Mouse (Mus musculus) fibroblast of lung, adult 2 months (primary cell): Measurements from ENCODE around the gene Tac2.

Source experiments
- DNase-seq: peaks from one replicate; pipeline ENCODE4 v3.0.0-alpha.2; 2011; ENCODE audit warnings: low read depth

Gene Tac2

GRCm38 (mm10) chr10:127724178-127724577 is at the start of gene Tac2:
Gene Tac2, plus strand, starts transcription at chr10:127724478.
- no peak for DNase-seq

- peak; percentile 89 for DNase-seq
Observed at GRCm38 (mm10) chr10:127674794-127675522, 49.3 kb upstream of the Tac2 start.

GRCm38 (mm10) chr10:127675859-127676398 is 48.3 kb upstream of the Tac2 start:
- DNase-seq: no peak

DNA sequence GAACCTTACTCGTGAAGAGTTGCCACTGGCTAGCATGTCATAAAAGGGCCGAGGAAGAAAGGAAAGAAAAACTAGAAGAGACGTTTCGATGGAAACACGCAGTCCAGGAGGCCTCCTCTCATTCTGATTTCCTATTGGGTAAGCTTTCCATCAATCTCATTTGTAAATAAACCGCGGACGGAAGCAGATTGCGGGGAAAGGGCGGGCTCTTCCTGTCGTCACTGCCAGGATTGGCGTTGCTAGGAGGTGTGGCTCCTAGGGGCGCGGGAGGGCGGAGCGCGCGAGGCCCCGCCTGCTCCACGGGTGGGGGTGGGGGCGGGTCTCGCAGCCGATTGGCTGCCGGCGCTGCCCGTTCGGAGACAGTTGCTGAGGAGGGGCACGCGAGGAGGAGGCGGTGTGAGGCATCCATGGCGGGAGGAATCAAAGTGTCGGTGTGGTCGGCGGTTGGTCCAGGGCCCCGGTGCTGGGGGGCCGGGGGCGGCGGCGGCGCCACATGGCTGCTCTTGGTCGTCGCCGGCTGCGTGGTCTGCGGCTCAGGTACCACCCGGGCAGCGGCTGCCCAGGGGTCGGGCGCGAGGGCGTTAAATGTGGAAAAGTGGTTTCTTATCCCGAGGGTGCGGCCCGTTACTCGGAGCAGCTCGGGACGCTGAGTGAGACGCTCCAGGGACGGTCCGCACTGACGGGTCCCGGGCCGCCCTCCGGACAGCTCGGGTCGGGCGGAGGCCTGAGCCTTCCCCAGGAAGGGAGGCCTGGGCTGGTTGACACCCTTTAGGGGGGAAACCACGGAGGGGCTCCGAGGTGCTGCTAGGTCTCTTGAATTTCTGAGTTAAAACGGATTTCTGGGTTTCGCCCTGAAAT is 47.4 kb upstream of the Tac2 start:
- peak; percentile 95 for DNase-seq

DNA sequence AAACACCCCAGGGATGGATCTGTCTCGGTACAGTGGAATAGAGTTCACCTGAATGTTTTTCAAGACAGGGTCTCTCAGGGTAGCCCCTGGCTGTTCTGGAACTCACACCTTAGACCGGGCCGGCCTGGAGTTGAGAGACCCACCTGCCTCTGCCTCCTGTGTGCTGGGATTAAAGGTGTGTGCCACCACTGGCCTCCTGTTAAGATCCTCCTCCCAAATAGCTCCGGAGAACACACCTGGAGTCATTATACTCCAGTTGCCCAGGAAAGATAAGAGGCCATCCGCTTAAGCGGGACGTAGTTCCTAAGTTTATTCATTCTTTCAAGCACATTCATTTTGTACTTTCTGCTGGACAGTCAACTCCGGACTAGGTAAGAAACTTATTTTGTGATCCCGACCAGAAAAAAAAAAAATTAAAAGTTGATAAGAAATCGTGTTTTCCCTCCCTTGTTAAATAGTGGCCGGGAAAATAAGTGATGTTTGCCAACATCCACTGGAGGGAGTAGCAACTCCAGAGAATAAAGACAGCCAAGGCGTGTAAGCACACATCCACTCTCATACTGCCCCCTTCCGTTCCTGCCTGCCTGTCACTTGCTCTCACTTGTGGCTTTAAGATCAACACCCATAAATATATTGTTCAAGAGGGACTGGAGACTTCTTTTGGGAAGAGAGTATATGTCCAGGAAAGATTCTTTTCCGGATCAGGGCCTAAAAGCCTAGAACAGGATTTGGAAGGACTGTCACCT is 46.5 kb upstream of the Tac2 start:
- DNase-seq: peak; percentile 85

DNA sequence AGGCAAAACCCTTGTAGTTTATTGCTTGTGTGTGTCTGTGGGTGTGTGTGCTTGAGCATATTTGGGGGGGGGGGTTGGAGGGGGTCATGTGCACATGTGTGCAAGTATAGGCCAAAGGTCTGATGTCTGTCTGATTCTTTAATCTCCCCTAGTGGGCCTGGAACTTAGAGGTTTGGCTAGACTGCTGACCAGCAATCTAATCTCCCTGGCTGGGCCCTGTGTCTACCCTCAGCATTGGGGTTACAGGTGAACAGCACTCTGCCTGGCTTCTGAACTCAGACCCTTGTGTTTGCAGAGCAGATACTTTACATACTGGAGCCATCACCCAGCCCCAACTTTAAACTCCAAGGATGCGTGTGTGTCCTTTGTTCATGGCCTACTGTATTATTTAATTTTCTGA is 45.1 kb upstream of the Tac2 start:
- no peak for DNase-seq

DNA sequence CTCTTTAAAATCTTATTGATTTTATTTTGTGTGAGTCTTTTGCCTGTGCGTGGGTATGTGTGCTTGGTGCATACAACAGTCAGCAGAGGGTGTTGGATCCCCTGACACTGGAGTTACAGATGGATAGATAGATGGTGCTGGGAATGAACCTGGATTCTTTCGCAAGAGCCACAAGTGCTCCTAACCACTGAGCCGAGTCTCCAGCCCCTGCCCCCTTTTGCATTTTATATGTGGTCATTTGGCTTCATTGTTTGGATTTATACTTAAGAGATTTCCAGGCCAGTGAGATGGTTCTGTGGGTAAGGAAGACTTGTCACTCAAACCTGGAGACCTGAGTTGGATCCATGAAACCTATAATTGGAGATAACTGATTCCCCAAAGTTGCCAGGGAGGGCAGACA is 44.4 kb upstream of the Tac2 start:
- no peak for DNase-seq

DNA sequence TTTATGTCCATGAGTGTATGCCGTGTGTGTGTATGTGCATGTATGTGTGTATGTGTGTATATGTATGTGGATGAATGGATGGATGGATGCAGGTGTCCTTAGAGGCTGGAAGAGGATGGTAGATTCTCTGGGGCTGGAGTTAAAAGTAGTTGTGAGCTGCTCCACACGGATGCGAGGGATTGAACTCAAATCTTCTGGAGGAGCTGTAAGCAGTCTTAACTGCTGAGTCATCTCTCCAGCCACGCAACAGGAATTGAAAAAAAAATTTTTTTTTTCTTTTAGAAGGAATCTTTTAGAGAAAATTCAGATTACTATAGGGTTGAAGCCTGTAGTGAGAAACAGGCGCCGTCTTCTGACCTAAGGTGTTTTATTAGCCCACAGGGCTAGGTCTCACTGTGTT is 41.4 kb upstream of the Tac2 start:
- DNase-seq: no peak

DNA sequence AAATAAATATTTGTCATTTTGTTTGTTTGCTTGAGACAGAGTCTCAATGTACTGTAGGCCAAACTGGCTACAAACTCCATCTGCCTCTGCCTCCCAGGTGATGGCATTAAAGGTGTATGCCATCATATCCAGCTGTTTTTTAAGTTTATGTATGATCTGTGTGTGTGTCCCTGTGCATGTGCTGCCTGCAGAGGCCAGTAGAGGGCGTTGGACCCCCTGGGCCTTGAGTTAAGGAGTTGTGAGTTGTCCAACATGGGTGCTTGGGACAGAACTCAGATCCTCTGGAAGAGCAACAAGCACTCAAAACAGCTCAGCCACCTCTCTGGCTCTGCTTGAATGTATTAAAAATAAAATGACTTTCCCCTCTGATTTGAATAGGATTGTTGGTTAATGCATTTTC is 33.2 kb upstream of the Tac2 start:
- no peak for DNase-seq

DNA sequence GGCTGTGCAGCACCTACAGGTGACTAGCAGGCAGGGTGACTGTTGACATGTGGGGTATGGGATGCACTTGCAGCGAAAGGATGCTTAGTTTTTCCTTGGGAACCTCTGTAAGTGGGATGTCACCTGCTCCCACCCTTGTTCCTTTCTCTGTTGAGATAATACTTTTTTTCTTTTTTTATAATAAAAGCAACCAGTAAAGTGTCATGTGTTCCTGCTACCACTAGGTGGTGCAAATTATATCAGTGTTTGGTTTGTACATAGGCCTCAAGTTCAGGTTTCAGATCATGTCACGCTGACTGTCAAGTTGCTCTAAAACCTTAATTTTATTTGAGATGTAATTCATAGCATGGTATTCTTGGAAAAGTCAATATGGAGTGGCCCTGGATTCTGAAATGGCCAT is 29.6 kb upstream of the Tac2 start:
- no peak for DNase-seq

DNA sequence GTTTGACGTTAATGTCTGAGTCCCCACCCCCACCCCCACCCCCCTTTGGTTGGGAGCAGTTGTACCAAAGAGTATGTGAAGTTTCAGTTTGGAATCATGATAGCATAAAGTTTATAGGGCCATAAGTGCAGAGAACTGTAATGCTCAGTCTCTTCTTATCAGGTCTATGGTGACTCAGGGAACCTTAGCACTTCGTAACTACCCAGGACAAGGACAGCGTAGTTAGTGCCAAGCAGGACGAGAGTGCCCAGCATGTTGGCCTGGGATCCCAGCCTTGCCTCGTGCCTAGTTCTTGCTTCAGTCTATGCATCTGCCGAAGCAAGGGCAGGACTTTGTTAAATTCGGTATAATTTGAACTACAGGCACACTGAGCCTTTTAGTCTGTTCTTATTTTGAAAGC is 28.5 kb upstream of the Tac2 start:
- DNase-seq: no peak

DNA sequence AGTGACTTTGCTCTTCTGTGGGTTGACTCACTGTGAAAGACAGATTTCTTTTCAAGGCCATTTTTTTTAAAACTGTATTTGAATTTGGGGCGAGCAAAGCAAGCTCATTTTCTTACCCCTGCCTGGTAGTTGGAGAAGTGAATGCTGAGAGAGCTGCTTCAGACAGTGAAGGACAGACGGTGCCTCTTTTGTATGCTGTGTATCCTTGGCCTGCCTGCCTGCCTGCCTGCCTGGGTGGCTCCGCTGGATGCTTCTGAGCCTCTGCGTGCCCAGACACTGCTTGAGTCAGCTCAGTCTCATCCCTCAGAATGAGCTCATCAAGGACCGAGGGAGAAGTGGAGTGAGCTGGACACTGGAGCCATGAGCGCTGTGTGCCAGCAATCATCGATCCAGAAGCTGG is 25.3 kb upstream of the Tac2 start:
- DNase-seq: no peak

DNA sequence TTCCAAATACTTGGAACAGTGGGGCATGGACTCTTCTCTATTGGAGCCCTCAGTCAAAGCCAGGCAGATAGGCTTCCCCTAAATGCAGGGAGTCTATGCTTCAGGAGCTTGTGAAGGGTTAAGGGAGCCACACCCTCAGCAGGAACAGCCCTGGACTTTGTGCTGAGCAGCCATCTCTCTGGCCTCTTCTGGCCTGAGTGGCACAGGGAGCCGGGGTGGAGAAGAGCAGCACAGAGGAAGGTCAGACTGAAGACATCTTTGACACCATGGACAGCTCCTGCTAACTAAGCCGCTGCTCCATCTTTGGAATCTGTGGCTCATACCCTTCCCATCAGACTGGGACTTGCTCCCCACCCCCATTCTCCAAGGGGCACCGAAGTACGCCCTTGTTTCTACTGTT is 21.0 kb upstream of the Tac2 start:
- no peak for DNase-seq

DNA sequence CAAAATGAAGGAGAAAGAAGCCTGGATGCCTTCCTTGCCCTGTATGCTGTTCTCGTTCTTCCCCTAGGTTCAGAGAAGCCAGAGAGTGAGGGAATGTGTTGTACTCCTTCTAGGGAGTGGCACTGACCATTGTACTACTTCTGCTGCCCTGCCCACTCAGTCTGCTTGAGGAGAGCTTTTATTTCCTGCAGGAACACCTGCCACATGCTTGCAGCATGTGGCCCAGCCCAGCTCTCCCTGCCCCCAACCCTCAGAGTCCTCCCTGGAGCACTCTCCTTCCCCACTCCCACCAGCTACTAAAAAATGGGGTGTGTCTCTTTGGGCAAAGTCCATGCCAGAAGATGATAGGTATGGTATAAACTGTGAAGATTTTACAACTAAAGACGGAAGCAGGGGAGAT is 20.0 kb upstream of the Tac2 start:
- DNase-seq: no peak

DNA sequence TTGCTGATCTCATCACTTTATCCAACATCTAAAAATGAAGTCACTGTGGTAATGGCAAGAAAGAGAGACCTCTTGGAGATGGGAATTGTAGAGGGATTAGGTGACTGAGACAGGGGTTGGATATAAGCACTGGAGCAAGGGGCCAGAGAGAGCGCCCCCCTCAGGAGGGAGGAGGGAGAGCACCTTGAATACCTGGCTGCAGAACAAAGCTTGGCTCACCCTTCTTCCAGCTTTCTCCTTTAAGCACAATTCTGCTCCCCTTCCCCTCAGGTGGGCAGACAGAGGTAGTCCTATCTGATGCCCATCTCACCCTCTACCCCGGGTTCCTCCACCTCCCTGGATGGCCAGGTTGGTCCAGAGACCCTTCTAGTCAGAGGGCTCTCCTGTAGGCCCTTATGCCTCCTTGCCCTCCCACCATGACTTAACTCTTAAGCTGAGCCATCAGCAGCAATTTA is 19.5 kb upstream of the Tac2 start, which contains the start of gene Myo1a:
Myo1a (plus strand) TSS at position 405 of the 455 bp plus-strand sequence.
- DNase-seq: no peak

DNA sequence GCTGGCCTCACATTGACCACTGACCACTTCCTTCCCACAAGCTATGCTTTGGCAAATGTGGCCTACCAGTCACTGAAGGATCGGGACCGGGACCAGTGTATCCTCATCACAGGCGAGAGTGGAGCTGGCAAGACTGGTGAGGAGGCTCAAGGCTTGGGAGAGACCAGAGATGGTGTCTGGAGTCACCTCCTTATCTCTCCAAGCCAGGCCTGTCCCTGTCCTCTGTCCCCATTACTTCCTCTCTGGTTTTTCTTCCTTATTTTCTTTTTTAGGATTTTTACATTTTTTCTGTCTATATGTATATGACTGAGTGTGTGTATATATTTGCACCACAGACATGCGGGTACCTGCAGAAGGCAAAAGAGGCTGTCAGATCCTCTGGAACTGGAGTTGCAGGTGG is 18.5 kb upstream of the Tac2 start:
- DNase-seq: no peak

DNA sequence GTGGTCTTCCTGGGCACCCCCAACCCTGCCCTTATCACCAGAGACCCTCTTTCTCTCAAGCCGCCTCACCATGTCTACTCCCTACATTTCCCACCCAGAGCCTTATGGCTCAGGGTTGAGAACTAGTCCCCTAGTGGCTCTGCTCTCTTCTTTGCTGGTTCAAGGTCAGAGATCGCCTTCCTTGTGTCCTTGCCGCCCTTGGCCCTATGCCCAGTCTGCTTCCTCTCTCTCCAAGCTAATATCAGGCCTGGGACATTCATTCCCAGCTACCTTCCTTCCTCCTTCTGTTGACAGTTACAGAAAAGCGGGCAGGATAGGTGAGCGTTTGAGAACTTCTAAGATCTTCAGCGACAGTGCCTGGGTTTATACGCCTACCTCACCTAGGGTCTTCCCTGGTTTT is 16.6 kb upstream of the Tac2 start:
- DNase-seq: no peak

DNA sequence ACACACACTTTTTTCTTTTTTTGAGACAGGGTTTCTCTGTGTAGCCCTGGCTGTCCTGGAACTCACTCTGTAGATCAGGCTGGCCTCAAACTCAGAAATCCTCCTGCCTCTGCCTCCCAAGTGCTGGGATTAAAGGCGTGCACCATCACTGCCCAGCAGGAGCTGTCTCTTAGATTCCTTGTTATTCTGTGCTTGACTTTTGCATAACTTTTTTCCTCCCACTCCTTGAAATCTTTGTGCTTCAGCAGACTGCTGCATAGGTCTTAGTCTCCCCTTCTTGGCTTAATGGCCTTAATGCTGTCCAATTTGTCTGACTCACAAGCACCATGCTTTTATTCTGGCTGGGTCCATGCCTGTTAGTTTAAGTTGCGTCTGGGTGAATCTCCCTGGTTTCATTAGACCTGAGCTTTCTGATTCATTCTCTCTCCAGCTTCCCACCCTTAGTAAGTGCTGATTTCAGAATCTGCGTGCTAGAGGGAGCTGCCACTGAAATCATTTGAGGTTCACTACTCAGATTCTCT is 15.4 kb upstream of the Tac2 start:
- no peak for DNase-seq

DNA sequence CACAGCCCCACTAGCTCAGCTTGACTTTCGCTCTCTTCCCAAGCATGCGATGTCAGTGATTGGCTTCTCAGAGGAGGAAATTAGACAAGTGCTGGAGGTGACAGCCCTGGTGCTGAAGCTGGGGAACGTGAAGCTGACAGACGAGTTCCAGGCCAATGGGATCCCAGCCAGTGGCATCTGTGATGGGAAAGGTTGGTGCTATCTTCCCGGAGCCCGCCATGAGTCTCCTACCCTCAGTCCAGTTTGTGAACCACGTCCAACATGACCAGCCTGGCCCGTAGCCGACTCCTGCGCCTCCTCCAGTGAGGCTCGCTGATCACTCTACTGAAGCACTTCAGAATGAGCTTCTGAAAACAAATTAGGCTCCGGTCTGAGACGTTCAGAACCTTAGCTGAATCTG is 13.9 kb upstream of the Tac2 start:
- DNase-seq: no peak

- DNase-seq: no peak
Observed at GRCm38 (mm10) chr10:127712736-127713135, 11.5 kb upstream of the Tac2 start.

GRCm38 (mm10) chr10:127721671-127722418 is 2.4 kb upstream of the Tac2 start:
- no peak for DNase-seq
